Mouse (Mus musculus): ENCODE measurements at regions not wholly inside any gene's neighbourhood (a gene's known extent, or its start where the extent isn't known, plus 50 kb on each side); places are given as distances from the start of the nearest gene placed in this dataset.

- ATAC-seq, result no peak
- Histone ChIP-seq H3K9me3 (replicated peaks) (no peaks in the 10 kb centered on the region), H3K36me3 (no peaks in the 10 kb centered on the region), H3K27me3 (replicated peaks) (no peaks in the 10 kb centered on the region), H3K27ac (no peak overlapping the region), H3K9ac (no peak overlapping the region), H3K4me3 (no peak overlapping the region), H3K4me2 (no peak overlapping the region), H3K4me1 (no peaks in the 10 kb centered on the region)
- 54% methylated on average over 7 of the region's 7 CpGs for WGBS (ENCODE audit: insufficient replicate concordance)
Measured at GRCm38 (mm10) chr1:128766894-128767268, 174.8 kb upstream of the Cxcr4 start.

GRCm38 (mm10) chr1:128766193-128766893, 174.2 kb upstream of the Cxcr4 start:
- H3K36me3 ChIP-seq, result no peaks in the 10 kb centered on the region
- no peaks in the 10 kb centered on the region for H3K4me1 ChIP-seq
- no peaks in the 10 kb centered on the region for H3K27me3 ChIP-seq (replicated peaks)
- no peaks in the 10 kb centered on the region for H3K9me3 ChIP-seq (replicated peaks)
- H3K4me2 ChIP-seq, result no peak overlapping the region
- no peak overlapping the region for H3K4me3 ChIP-seq
- no peak overlapping the region for H3K27ac ChIP-seq
- WGBS (ENCODE audit: insufficient replicate concordance), result 59% methylated on average over 7 of the region's 7 CpGs
- ATAC-seq, result no peak
- no peak overlapping the region for H3K9ac ChIP-seq

- ATAC-seq, result no peak
- no peaks in the 10 kb centered on the region for H3K36me3 ChIP-seq
- H3K4me3 ChIP-seq, result no peak overlapping the region
- H3K4me2 ChIP-seq, result no peak overlapping the region
- 68% methylated on average over 2 of the region's 2 CpGs for WGBS (ENCODE audit: insufficient replicate concordance)
- H3K9ac ChIP-seq, result no peak overlapping the region
- no peaks in the 10 kb centered on the region for H3K27me3 ChIP-seq (replicated peaks)
- no peaks in the 10 kb centered on the region for H3K4me1 ChIP-seq
- H3K9me3 ChIP-seq (replicated peaks), result no peaks in the 10 kb centered on the region
- H3K27ac ChIP-seq, result no peak overlapping the region
Measured at GRCm38 (mm10) chr1:128765626-128766025, 173.5 kb upstream of the Cxcr4 start.

DNA sequence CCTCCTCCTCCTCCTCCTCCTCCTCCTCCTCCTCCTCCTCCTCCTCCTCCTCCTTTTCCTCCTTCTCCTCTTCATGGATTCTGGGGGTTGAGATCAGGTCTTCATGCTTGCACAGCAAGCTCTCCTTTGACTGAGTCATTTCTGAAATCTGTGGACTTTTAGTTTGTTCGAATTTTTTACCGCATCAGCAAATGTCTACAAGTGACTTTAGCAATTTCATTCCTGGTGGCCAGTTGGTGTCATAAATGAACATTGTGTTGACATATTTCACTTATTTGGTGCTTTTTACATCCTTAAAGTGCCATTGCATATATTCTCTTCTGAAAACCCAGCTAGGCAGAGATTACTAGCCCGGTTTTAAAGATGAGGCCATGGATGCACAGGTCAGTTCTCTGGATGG, 173.0 kb upstream of the Cxcr4 start:
- no peak for ATAC-seq
- Histone ChIP-seq H3K36me3 (no peaks in the 10 kb centered on the region), H3K27me3 (replicated peaks) (no peaks in the 10 kb centered on the region), H3K9me3 (replicated peaks) (no peaks in the 10 kb centered on the region), H3K9ac (no peak overlapping the region), H3K27ac (no peak overlapping the region), H3K4me3 (no peak overlapping the region), H3K4me1 (no peaks in the 10 kb centered on the region), H3K4me2 (no peak overlapping the region)
- WGBS (ENCODE audit: insufficient replicate concordance), result 75% methylated on average over 3 of the region's 3 CpGs

DNA sequence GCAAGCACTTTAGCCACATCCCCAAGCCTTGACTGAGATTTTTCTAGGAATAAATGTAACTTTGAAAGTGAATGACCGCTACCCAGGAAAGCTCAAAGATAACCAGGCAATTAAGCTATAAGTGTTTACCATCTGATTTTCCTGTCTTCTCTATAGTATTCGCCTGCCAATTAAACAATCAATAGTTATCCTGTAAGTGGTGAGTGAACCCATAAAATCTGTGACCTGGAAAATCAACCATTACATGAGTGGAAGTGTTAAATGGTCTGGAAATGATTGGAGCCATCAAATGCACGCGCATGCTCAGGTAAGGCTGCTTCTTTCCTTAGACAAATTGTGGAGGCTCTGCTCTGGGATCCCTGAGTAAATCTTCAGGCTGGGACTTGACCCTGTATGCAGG, 170.8 kb upstream of the Cxcr4 start:
- ATAC-seq, result no peak
- WGBS (ENCODE audit: insufficient replicate concordance), result 71% methylated on average over 4 of the region's 4 CpGs

GRCm38 (mm10) chr1:128762076-128762475, 170.0 kb upstream of the Cxcr4 start:
- no peak for ATAC-seq
- H3K27ac ChIP-seq, result no peak overlapping the region
- no peak overlapping the region for H3K4me2 ChIP-seq
- no peaks in the 10 kb centered on the region for H3K36me3 ChIP-seq
- H3K9me3 ChIP-seq (replicated peaks), result no peaks in the 10 kb centered on the region
- no peaks in the 10 kb centered on the region for H3K27me3 ChIP-seq (replicated peaks)
- WGBS (ENCODE audit: insufficient replicate concordance), result 57% methylated on average over 5 of the region's 5 CpGs
- H3K4me3 ChIP-seq, result no peak overlapping the region
- no peaks in the 10 kb centered on the region for H3K4me1 ChIP-seq
- no peak overlapping the region for H3K9ac ChIP-seq

More for the DNA sequence above, 170.8 kb upstream of the Cxcr4 start:
- Histone ChIP-seq H3K36me3 (no peaks in the 10 kb centered on the region), H3K9me3 (replicated peaks) (no peaks in the 10 kb centered on the region), H3K27ac (no peak overlapping the region), H3K4me3 (no peak overlapping the region), H3K4me1 (no peaks in the 10 kb centered on the region), H3K9ac (no peak overlapping the region), H3K4me2 (no peak overlapping the region), H3K27me3 (replicated peaks) (no peaks in the 10 kb centered on the region)

DNA sequence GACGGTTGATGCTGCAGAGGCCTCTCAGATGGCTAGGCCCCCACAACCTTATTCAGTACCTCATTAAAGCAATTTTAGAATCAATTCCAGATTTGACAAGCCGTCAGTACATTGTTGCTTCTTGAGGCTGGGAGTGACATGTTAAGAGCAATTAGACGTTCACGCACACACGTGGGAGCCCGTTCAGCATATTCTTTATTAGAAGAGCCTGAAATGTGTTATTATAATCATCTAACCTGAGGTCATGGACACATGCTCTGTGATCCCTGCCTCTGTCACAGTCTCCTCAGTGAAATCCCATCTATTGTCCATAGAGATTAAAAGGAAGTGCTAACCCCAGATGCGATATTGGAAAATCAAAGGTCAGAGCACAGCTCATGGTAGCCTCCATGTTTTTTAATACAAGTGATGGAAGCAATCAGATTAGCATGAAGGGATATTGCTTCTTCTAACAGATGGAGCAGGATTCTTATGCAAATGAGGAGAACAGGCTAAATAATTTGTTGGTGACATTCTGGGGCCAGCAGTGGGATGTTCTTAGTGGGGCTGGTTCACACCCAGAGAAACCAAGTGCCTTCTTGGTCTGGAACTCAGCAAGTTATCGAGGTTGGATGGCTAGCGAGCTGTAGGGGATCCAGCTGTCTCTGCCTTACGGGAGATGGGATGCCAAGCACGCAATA, 166.8 kb upstream of the Cxcr4 start:
- H3K4me3 ChIP-seq, result no peak overlapping the region
- H3K27ac ChIP-seq, result no peak overlapping the region
- H3K27me3 ChIP-seq (replicated peaks), result no peaks in the 10 kb centered on the region
- no peaks in the 10 kb centered on the region for H3K4me1 ChIP-seq
- H3K36me3 ChIP-seq, result no peaks in the 10 kb centered on the region
- H3K9me3 ChIP-seq (replicated peaks), result no peaks in the 10 kb centered on the region
- no peak for ATAC-seq
- H3K4me2 ChIP-seq, result no peak overlapping the region
- no peak overlapping the region for H3K9ac ChIP-seq
- WGBS (ENCODE audit: insufficient replicate concordance), result 83% methylated on average over 11 of the region's 11 CpGs

DNA sequence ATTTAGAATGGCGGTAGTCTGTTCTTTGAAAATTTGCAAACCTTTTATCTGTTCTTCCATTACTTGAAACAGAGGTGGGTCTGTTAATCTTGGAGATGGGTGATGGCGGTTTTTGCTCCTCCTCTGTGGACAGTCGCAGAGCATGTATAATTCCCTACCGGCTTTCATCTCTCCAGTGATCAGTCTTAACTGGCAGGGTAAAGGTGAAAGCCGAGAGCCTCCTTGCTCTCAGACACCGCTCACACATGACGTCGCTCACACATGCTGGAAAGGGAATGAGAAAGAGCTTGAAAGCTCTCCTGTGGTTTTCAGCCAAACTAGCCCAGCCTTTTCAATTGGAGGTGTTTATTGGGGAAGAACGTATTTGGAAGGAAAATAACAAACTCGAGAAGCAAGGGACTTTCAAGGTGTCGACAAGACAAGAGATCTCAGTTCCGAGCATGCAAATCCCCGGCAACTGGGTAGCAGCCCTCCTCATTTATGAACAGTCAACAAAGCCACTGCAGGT, 166.3 kb upstream of the Cxcr4 start:
- ATAC-seq, result no peak
- Histone ChIP-seq H3K27ac (no peak overlapping the region), H3K36me3 (no peaks in the 10 kb centered on the region), H3K4me1 (no peaks in the 10 kb centered on the region), H3K9ac (no peak overlapping the region), H3K9me3 (replicated peaks) (no peaks in the 10 kb centered on the region), H3K4me2 (no peak overlapping the region), H3K4me3 (no peak overlapping the region), H3K27me3 (replicated peaks) (no peaks in the 10 kb centered on the region)
- 77% methylated on average over 13 of the region's 13 CpGs for WGBS (ENCODE audit: insufficient replicate concordance)

DNA sequence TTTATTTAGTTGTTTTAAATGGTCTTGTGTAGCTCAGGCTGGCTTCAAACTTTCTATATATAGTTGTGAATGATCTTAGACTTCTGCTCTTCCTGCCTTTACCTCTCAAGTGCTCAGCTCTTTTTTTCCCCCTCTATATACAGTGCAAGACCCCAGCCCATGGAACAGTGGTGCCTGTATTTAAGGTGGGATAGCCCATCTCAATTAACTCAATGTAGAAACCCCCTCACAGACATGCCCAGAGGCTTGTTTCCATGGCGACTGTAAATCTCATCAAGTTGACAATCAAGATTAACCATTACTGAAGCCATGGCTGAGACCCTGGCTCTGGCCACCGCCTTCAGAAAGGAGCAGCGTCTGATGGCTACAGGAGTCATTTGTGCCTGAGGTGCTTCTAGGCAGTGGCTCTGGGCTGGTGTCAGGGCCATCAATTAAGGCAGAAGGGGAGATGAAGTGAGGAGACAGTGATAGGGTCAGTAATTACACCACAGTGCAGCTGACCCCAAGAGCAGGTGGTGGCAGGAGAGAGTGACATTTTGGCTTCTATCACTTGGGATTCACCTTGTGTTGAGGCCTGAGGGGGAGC, 161.4 kb upstream of the Cxcr4 start:
- no peaks in the 10 kb centered on the region for H3K36me3 ChIP-seq
- no peaks in the 10 kb centered on the region for H3K4me1 ChIP-seq
- H3K27me3 ChIP-seq (replicated peaks), result no peaks in the 10 kb centered on the region
- ATAC-seq, result no peak
- H3K4me2 ChIP-seq, result no peak overlapping the region
- WGBS (ENCODE audit: insufficient replicate concordance), result 52% methylated on average over 3 of the region's 3 CpGs
- H3K9me3 ChIP-seq (replicated peaks), result no peaks in the 10 kb centered on the region
- no peak overlapping the region for H3K9ac ChIP-seq
- no peak overlapping the region for H3K4me3 ChIP-seq
- H3K27ac ChIP-seq, result no peak overlapping the region

DNA sequence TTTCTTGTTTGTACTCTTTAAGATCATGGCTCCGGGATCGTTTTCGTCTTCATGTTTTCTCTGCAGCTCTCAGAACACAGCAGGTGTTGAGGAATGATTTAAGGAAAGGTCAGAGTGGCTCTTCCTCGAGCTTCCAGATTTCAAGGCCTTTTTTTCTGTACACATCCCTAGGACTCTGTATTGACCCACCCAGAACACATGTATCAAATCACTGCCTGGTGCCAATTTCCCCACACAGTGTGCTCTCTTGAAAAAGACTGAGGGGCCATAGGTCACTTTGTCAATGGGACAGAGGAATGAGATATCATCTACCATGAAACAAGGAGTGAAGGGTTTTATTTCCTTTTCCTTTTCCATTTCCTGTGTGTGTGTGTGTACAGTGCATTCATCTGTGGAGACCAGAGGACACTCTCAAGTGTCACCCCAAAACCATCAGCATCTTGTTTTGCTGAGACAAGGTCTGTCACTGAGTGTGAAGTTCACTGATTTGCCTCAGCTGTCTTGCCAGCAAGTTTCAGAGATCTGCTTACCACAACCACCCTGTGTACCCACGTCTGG, 157.4 kb upstream of the Cxcr4 start:
- H3K36me3 ChIP-seq, result no peaks in the 10 kb centered on the region
- no peaks in the 10 kb centered on the region for H3K4me1 ChIP-seq
- no peak overlapping the region for H3K4me2 ChIP-seq
- no peaks in the 10 kb centered on the region for H3K27me3 ChIP-seq (replicated peaks)
- no peak overlapping the region for H3K9ac ChIP-seq
- no peaks in the 10 kb centered on the region for H3K9me3 ChIP-seq (replicated peaks)
- no peak for ATAC-seq
- H3K4me3 ChIP-seq, result no peak overlapping the region
- 68% methylated on average over 5 of the region's 5 CpGs for WGBS (ENCODE audit: insufficient replicate concordance)
- H3K27ac ChIP-seq, result no peak overlapping the region

DNA sequence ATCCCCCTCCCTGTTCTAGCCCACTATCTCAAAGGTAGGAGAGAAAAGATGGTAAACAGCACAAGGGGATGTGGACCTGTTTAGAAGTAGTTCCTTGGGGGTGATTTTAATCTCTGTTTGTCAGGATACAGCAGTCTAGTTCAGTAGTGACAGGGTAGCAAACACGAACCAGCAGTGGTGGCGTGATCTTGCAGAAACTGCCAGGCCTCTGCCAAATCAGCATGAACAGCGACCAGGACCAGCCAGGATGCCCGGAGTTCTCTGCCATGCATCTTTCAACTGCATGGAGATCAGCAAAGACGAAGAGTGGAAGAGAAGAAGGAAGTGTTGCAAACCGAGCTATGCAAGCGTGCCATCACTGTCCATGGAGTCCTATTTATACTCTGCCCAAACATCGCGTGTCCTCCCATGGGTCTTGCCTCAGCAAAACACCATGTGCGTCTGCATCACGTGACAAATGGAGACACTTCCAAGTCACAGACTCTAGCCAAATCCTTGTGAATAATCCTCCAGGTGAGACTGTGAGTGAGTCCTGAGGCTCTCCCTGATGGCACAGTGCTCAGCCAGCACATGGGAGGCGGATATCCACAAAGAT, 155.2 kb upstream of the Cxcr4 start:
- Histone ChIP-seq H3K4me2 (no peak overlapping the region), H3K27ac (no peak overlapping the region), H3K4me3 (no peak overlapping the region), H3K4me1 (no peaks in the 10 kb centered on the region), H3K9ac (no peak overlapping the region), H3K9me3 (replicated peaks) (no peaks in the 10 kb centered on the region; the same call in 1 of the 2 replicates), H3K36me3 (no peaks in the 10 kb centered on the region), H3K27me3 (replicated peaks) (no peaks in the 10 kb centered on the region)
- no peak for ATAC-seq
- 71% methylated on average over 12 of the region's 12 CpGs for WGBS (ENCODE audit: insufficient replicate concordance)

- no peak overlapping the region for H3K9ac ChIP-seq
- H3K36me3 ChIP-seq, result no peaks in the 10 kb centered on the region
- no peak overlapping the region for H3K27ac ChIP-seq
- H3K4me3 ChIP-seq, result no peak overlapping the region
- H3K4me1 ChIP-seq, result no peaks in the 10 kb centered on the region
- H3K4me2 ChIP-seq, result no peak overlapping the region
- WGBS (ENCODE audit: insufficient replicate concordance), result 31% methylated on average over 3 of the region's 3 CpGs
- H3K9me3 ChIP-seq (replicated peaks), result peaks cover 4% of the 10 kb centered on the region; the same call in 1 of the 2 replicates
- no peak for ATAC-seq
- no peaks in the 10 kb centered on the region for H3K27me3 ChIP-seq (replicated peaks)
Measured at GRCm38 (mm10) chr1:128746461-128747009, 154.4 kb upstream of the Cxcr4 start.

All from liver, embryonic 12.5 days (tissue).